Mouse (Mus musculus) embryonic facial prominence, embryonic 14.5 days (tissue): ENCODE data around the gene Gm17617. TPM values are rescaled to one million over a fixed set of nuclear protein-coding genes. Genes with fewer than 3 reads are reported as not detected.

Experiments
- ATAC-seq: fragments of 200-750 bp; cut with Nextera tagmentation; 2 replicates; pipeline ENCODE4 v1.8.0; 2017; ENCODE audit warnings: low read depth, moderate number of reproducible peaks, moderate TSS enrichment
- DNase-seq: peaks from one replicate; pipeline ENCODE4 v3.0.0-alpha.2; 2015; ENCODE audit warnings: low spot score
- H3K27ac ChIP-seq: fragments of 300-500 bp; sonication (generic); replicated peaks from 2 replicates; pipeline ENCODE4 v1.5.1; 2014; ENCODE audit warnings: low read depth, mild to moderate bottlenecking, low read length, moderate library complexity
- H3K27me3 ChIP-seq: fragments of 300-500 bp; sonication (generic); replicated peaks from 2 replicates; pipeline ENCODE4 v1.6.1; 2014; ENCODE audit warnings: low read length; ENCODE audit not compliant: control insufficient read depth, insufficient read depth
- H3K36me3 ChIP-seq: fragments of 300-500 bp; sonication (generic); 2 replicates; pipeline ENCODE4 v1.6.1; 2014; ENCODE audit warnings: low read length, mixed read lengths; ENCODE audit not compliant: control insufficient read depth, insufficient read depth
- H3K4me1 ChIP-seq: fragments of 300-500 bp; sonication (generic); 2 replicates; pipeline ENCODE4 v1.6.1; 2014; ENCODE audit warnings: antibody characterized with exemption, low read length; ENCODE audit not compliant: control insufficient read depth, insufficient read depth
- H3K4me2 ChIP-seq: fragments of 300-500 bp; sonication (generic); 2 replicates; pipeline ENCODE4 v1.6.1; 2014; ENCODE audit warnings: low read depth, mild to moderate bottlenecking, low read length, moderate library complexity, mixed read lengths
- H3K4me3 ChIP-seq: fragments of 300-500 bp; sonication (generic); 2 replicates; pipeline ENCODE4 v1.5.1; 2014; ENCODE audit warnings: low read depth, mild to moderate bottlenecking, low read length
- H3K9ac ChIP-seq: fragments of 300-500 bp; sonication (generic); 2 replicates; pipeline ENCODE4 v1.6.1; 2014; ENCODE audit warnings: low read depth, mild to moderate bottlenecking, low read length, moderate library complexity, mixed read lengths
- H3K9me3 ChIP-seq: fragments of 300-500 bp; sonication (generic); 2 replicates; pipeline ENCODE4 v1.6.1; 2016; ENCODE audit warnings: low read length; ENCODE audit not compliant: control insufficient read depth
- WGBS: fragments of 180-500 bp; shearing (Covaris S2); extraction: QIAGEN DNeasy Blood & Tissue Kit; methylation state at CpG from one replicate; pipeline ENCODE4 v1.1.7; 2014; 5-methylcytosine and 5-hydroxymethylcytosine counted together
- polyA plus RNA-seq: library from polyadenylated mRNA; unstranded; fragments of >200 nt; fragmentation: Nextera tagmentation; extraction: Ambion mirVana; gene quantifications from 2 replicates; pipeline ENCODE4 v1.2.1, GENCODE M21; 2014

The Gm17617 gene
- polyA plus RNA-seq, 1 experiment from 2014 or later, result not detected

DNA sequence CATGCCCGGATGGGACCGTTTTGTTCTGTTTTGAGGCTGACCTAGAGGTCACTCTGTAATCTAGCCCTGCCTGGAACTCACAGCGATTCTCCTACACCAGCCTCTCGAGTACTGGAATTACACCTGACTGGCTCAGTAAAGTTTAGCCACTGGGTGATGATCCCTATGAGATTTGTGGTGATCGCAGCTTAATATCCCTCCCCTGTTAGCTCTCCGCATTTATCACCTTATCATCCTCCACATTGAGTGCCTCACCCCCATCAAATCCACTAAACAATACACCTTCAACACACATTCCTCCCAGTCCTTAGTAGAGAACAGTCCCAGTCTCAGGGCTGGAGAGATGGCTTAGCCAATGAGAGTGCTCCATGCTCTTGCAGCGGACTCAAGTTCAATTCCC, 29.0 kb upstream of the Gm17617 start:
- DNase-seq (no peak), ATAC-seq (no peak)
- H3K27me3 ChIP-seq, result no peaks in the 10 kb centered on the region
- no peak overlapping the region for H3K27ac ChIP-seq
- WGBS, result 49% methylated on average over 7 of the region's 7 CpGs
- H3K9me3 ChIP-seq, result no peaks in the 10 kb centered on the region
- no peak overlapping the region for H3K9ac ChIP-seq
- no peak overlapping the region for H3K4me3 ChIP-seq
- no peaks in the 10 kb centered on the region for H3K36me3 ChIP-seq
- no peak overlapping the region for H3K4me2 ChIP-seq
- no peaks in the 10 kb centered on the region for H3K4me1 ChIP-seq

DNA sequence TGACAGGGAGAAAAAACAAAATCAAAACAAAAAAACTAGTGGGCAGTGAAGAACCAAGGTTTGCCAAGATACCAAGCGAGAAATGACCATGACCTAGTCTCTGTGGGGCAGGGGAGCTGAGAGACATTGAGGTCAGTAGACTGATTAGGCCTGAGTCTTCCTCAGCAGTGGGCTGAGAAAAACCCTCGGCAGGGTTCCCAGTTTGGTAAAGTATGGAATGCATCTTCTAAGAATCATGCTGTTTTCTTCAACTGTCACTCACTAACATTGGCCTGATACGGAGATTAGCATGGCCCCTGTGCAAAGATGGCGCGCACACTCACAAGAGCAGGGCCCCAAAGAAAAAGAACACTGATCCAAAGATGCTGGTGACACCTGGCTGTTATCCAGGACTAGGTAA, 20.6 kb upstream of the Gm17617 start:
- 82% methylated on average over 5 of the region's 5 CpGs for WGBS
- ATAC-seq (no peak), DNase-seq (no peak)
- Histone ChIP-seq H3K27me3 (peaks cover 11% of the 10 kb centered on the region), H3K4me2 (peak overlapping the region; percentile 90; the same call in 1 of the 2 replicates), H3K9ac (no peak overlapping the region), H3K4me1 (no peaks in the 10 kb centered on the region), H3K36me3 (no peaks in the 10 kb centered on the region), H3K9me3 (no peaks in the 10 kb centered on the region), H3K27ac (no peak overlapping the region), H3K4me3 (0 out of 2 replicates have a peak overlapping the region, but pooled peaks have one; percentile 63)

DNA sequence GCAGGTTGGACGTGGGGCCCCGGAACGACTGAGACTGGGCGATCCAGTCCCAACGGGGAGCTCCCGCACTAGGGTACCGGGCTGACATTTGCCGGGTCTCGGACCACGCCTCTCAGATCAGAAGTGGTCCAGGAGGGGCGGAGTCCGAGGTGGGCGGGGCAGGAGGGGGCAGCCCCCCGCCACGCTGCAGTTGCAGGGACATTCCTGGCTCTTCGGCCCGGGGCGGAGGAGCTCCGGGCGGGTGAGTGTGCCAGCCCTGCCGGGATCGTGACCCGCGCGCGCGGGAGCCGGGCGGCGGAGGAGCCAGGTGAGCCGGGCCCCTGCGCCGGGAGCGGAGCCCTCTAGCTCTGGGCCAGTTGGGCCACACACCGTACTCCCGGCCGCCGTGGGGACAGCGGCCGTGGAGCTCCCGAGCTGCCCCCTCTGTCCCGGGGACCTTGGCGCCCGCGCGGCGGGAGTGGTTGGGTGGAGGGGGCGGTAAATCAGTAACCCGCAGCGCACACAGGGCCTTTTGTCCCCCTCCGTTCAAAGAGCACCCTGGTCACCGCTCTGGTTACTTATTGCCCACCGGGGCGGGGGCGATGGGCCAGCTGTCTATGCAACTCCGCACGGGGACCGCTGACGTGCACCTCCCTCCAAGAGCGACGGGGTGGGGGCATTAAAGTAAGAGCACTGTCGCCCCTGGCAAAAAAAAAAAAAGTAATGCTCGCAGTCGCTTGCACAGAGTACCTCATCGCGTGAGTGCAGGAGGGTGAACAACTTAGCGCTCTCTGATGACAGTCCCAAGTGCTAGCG, 19.5 kb upstream of the Gm17617 start, which contains the start of gene Fgfr4:
Gene Fgfr4 (plus strand): TSS at position 20 of the 795 bp plus-strand sequence.
- peak within 1 kb of the TSS; percentile 63 for H3K4me3 ChIP-seq
- H3K27me3 ChIP-seq, result peaks cover 11% of the 10 kb centered on the region
- DNase-seq, result peak; percentile 63
- H3K4me2 ChIP-seq, result peak within 1 kb of the TSS; percentile 90
- H3K27ac ChIP-seq, result no peak within 1 kb of the TSS
- H3K36me3 ChIP-seq, result no peaks in the 10 kb centered on the region
- no peaks in the 10 kb centered on the region for H3K4me1 ChIP-seq
- WGBS, result under 1% methylated on average over 47 of the region's 68 CpGs
- ATAC-seq, result peak; percentile 74
- no peaks in the 10 kb centered on the region for H3K9me3 ChIP-seq
- H3K9ac ChIP-seq, result peak within 1 kb of the TSS; percentile 70

DNA sequence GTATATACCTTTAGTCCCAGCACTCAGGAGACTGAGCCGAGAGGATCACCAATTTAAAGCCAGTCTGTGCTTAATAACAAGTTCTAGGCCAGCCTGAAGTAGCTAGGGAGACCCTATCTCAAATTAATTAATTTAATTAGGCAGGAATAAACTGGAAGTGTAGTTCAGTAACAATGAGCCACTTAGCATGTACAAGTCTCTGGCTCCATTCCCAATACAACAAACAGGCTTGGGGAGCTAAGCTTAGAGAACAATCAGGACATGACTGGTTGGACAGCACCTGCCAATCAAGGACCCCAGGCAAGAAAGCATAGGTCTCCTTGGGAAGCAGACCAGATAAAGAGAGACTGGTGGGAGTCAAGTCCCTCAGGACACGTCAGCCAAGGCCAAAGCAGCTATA, 6.9 kb upstream of the Gm17617 start:
- no peaks in the 10 kb centered on the region for H3K9me3 ChIP-seq
- no peaks in the 10 kb centered on the region for H3K36me3 ChIP-seq
- no peak overlapping the region for H3K9ac ChIP-seq
- no peak overlapping the region for H3K4me2 ChIP-seq
- DNase-seq (no peak), ATAC-seq (no peak)
- H3K27ac ChIP-seq, result no peak overlapping the region
- 83% methylated on average over 2 of the region's 2 CpGs for WGBS
- no peaks in the 10 kb centered on the region; the same call in 1 of the 2 replicates for H3K4me1 ChIP-seq
- H3K4me3 ChIP-seq, result no peak overlapping the region
- no peaks in the 10 kb centered on the region for H3K27me3 ChIP-seq

DNA sequence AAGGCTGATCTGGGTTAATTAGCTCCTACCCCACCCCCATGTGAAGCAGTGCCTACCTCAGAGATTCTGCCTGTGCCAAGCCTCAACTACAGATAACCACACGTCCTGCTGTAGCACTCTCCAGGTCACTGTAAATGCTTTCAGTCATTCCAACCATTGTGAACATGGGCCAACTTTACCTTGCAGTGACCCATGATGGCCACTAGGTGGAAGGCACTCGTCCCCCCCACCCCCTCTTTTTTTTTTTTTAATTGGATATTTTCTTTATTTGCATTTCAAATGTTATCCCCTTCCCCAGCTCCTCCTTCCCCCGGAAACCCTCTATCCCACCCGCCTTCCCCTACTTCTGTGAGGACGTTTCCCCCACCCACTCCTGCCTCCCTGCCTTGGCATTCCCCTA, 2.0 kb upstream of the Gm17617 start:
- H3K27me3 ChIP-seq, result no peaks in the 10 kb centered on the region
- H3K36me3 ChIP-seq, result peaks cover 33% of the 10 kb centered on the region
- H3K4me3 ChIP-seq, result no peak overlapping the region
- H3K9ac ChIP-seq, result no peak overlapping the region
- H3K9me3 ChIP-seq, result no peaks in the 10 kb centered on the region
- no peak overlapping the region for H3K27ac ChIP-seq
- no peak overlapping the region for H3K4me2 ChIP-seq
- ATAC-seq, result no peak
- no peaks in the 10 kb centered on the region; the same call in 1 of the 2 replicates for H3K4me1 ChIP-seq
- DNase-seq, result no peak
- 7% methylated on average over 5 of the region's 5 CpGs for WGBS

DNA sequence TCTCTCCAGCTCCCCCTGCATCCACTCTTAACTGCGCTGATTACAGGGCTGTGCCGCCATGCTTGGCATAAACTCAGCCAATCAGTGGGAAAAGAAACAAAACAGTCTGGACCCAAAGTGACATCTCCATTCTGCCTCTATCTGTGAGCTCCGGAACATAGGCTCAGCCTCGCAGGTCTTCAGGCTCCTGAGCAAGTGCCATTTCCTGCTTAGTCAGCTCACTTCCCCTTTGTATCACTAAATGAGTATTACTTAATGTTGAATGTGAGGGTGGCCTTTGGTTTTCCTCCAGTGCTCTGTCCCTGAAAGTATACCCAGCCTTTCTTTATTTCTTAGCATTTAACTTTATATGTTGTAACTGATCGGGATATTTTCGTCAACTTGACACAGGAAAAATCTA, 8.4 kb downstream of the Gm17617 start:
- H3K9me3 ChIP-seq, result no peaks in the 10 kb centered on the region
- ATAC-seq (no peak), DNase-seq (no peak)
- no peak overlapping the region for H3K4me2 ChIP-seq
- H3K27ac ChIP-seq, result no peak overlapping the region
- no peaks in the 10 kb centered on the region for H3K27me3 ChIP-seq
- H3K36me3 ChIP-seq, result peaks cover 79% of the 10 kb centered on the region
- no peak overlapping the region for H3K9ac ChIP-seq
- H3K4me1 ChIP-seq, result no peaks in the 10 kb centered on the region
- H3K4me3 ChIP-seq, result no peak overlapping the region
- WGBS, result 93% methylated on average over 6 of the region's 6 CpGs

DNA sequence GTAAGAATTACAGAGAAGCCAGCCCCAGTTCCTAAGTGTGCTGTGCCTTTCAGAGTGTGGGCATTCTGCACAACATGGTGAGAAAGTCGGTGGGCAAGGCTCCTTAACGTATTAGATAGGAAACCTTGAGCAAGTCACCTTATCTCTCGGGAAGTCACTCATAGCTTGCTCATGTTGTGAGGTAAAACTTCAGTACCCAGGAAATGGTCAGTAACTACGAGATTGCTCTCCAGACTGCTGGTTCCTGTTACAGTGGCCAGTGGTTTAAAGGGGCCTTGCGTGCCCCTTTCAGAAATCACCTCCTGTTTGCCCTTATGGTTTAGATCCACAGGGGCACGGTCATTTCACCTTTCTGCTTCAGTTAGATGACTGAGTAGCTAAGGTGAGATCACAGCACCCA, 19.0 kb downstream of the Gm17617 start:
- H3K27ac ChIP-seq, result no peak overlapping the region
- 86% methylated on average over 6 of the region's 6 CpGs for WGBS
- H3K4me1 ChIP-seq, result no peaks in the 10 kb centered on the region
- H3K36me3 ChIP-seq, result peaks cover 62% of the 10 kb centered on the region
- no peak overlapping the region for H3K9ac ChIP-seq
- H3K4me3 ChIP-seq, result no peak overlapping the region
- H3K27me3 ChIP-seq, result no peaks in the 10 kb centered on the region
- DNase-seq (no peak), ATAC-seq (no peak)
- H3K9me3 ChIP-seq, result no peaks in the 10 kb centered on the region
- H3K4me2 ChIP-seq, result no peak overlapping the region

DNA sequence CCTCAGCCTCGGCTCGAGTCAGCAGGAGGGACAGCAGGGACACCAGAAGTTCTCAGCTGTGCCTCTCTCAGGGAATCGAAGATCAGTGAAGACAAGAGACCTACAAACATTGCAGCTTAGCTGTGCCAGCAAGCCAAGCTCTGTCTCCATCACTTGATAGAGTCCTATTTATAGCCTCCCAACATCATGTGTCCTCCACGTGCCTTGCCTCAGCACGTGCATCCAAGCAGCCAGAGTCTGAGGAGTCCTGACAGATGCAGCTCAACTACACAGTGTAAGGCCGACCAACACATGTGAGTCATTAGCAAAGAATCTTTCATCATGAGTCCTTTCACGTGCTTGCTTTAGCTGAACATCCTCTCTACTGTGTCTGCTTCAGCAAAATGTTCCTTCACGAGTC, 25.7 kb downstream of the Gm17617 start:
- Histone ChIP-seq H3K36me3 (peaks cover 17% of the 10 kb centered on the region), H3K9ac (no peak overlapping the region), H3K27ac (no peak overlapping the region), H3K9me3 (no peaks in the 10 kb centered on the region), H3K4me3 (no peak overlapping the region), H3K4me2 (no peak overlapping the region), H3K27me3 (no peaks in the 10 kb centered on the region), H3K4me1 (peaks cover 6% of the 10 kb centered on the region)
- 0 out of 2 replicates have a peak, but pooled peaks have one; percentile 35 for ATAC-seq
- peak; percentile 61 for DNase-seq
- WGBS, result 65% methylated on average over 8 of the region's 8 CpGs

DNA sequence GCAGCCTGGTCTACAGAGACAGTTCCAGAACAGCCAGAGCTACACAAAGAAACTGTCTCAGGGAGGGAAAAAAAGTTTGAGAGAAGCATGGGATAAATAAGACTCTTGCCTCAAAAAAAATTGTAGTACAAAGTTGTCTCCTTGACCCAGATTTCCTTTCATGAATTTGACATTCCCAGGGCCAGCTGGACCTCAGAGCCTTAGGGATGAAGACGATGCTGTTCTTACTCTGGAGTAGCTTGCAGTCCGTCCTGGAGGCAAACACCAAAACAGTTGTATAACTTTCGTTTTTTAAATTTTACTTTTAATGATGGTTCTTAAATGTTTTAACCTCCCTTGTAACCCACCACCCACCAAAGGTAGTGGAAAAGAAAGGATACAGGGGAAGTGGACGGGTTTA, 26.2 kb downstream of the Gm17617 start:
- DNase-seq (no peak), ATAC-seq (no peak)
- no peaks in the 10 kb centered on the region for H3K9me3 ChIP-seq
- no peak overlapping the region for H3K27ac ChIP-seq
- H3K36me3 ChIP-seq, result peaks cover 14% of the 10 kb centered on the region
- H3K27me3 ChIP-seq, result no peaks in the 10 kb centered on the region
- H3K9ac ChIP-seq, result peak overlapping the region; percentile 22; the same call in 1 of the 2 replicates
- H3K4me2 ChIP-seq, result no peak overlapping the region
- no peak overlapping the region for H3K4me3 ChIP-seq
- peaks cover 6% of the 10 kb centered on the region for H3K4me1 ChIP-seq
- whole genome bisulfite sequencing, result 83% methylated on average over 4 of the region's 4 CpGs
